Mouse (Mus musculus): ENCODE data around the gene Junb.

- TF ChIP-seq CTCF (conservative IDR thresholded peaks at IDR 0.05; ENCODE audit: low read length) (no peak), NANOG (IDR thresholded peaks at IDR 0.05; ENCODE audit: borderline replicate concordance, low read length) (no peak), POU5F1 (IDR thresholded peaks at IDR 0.05; ENCODE audit: borderline replicate concordance, low read length) (no peak)
These were observed 14.6 kb downstream of the Junb start for GRCm38 (mm10) chr8:84963952-84964351.

Data from E14TG2a.4 (cell line).